Mouse (Mus musculus): Measurements from ENCODE around the gene Sept9. TPM values are rescaled to one million over a fixed set of nuclear protein-coding genes. Genes with fewer than 3 reads are reported as not detected.

The Sept9 gene
- polyA plus RNA-seq, 2 experiments = 14.9 to 25.5 TPM

DNA sequence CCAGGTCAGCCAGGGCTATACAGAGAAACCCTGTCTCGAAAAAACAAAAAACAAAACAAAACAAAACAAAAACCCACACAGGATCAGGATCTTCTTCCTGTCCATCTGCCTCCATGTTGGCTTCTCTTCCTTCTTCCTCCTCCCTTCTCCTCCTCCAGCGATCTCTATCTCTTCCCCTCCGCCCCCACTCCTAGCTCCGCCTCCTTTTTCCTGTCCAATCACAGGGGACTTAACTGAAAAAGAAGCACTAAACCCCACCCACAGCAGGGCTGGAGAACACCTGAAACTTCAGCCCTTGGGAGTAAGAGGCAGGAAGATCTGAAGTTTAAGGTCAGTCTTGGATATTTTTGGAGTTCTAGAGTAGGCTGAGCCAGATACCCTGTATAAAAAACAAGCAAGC is 212.2 kb downstream of the Sept9 start:
- no peak for DNase-seq (ENCODE audit: low read depth in 3 of 3, low spot score in 3 of 3)
- 54% methylated on average over 4 of the region's 4 CpGs for WGBS (ENCODE audit: insufficient replicate concordance)
- TF ChIP-seq CTCF (IDR thresholded peaks at IDR 0.05; ENCODE audit: low read depth) (no peak), EP300 (IDR thresholded peaks at IDR 0.05; ENCODE audit: low read depth) (no peak)
- Histone ChIP-seq H3K9ac (replicated peaks) (no peak overlapping the region), H3K4me3 (ENCODE audit: insufficient read depth in 1 of 2, low read depth in 2 of 2, low read length in 2 of 2) (no peak overlapping the region), H3K27ac (no peak overlapping the region), H3K36me3 (replicated peaks; ENCODE audit: control insufficient read depth, insufficient read depth, low read depth) (no peaks in the 10 kb centered on the region), H3K4me2 (ENCODE audit: low read depth) (no peak overlapping the region), H3K9me3 (ENCODE audit: control insufficient read depth, low read length) (no peaks in the 10 kb centered on the region), H3K27me3 (ENCODE audit: control insufficient read depth, insufficient read depth, low read length) (peaks cover 52% of the 10 kb centered on the region), H3K4me1 (replicated peaks; ENCODE audit: control insufficient read depth in 2 of 2, insufficient read depth in 2 of 2, low read length in 1 of 2) (peaks cover 2 to 13% of the 10 kb centered on the region in 2 experiments; a peak in 3 of 4 replicates)
- ATAC-seq (ENCODE audit: insufficient read depth) = no peak

Other genes with a start within 250 kb of the Sept9 start
- gene Sec14l1, start 84.5 kb upstream of the Sept9 start, polyA plus RNA-seq (2012; rRNA removed) = 12.3 and 13.0 TPM in 2 replicates
- gene Sec14l1, start 84.5 kb upstream of the Sept9 start, polyA plus RNA-seq (2014; fragmentation: Nextera tagmentation; extraction: Ambion mirVana) = 10.5 and 12.8 TPM in 2 replicates